Mouse (Mus musculus) liver, embryonic 15.5 days (tissue): Measurements from ENCODE around the gene Mycbp2. TPM values are rescaled to one million over a fixed set of nuclear protein-coding genes. Genes with fewer than 3 reads are reported as not detected.

Experiments
- ATAC-seq: fragments of 200-750 bp; cut with Nextera tagmentation; 2 replicates; pipeline ENCODE4 v1.8.0; 2017; ENCODE audit warnings: moderate number of reproducible peaks, mild to moderate bottlenecking, moderate library complexity; ENCODE audit not compliant: insufficient read depth
- H3K27ac ChIP-seq: fragments of 300-500 bp; sonication (generic); replicated peaks from 2 replicates; pipeline ENCODE4 v1.5.1; 2015; ENCODE audit warnings: mild to moderate bottlenecking, inconsistent platforms
- H3K27me3 ChIP-seq: fragments of 300-500 bp; sonication (generic); 2 replicates; pipeline ENCODE4 v1.6.1; 2015; ENCODE audit warnings: mild to moderate bottlenecking, inconsistent platforms
- H3K36me3 ChIP-seq: fragments of 300-500 bp; sonication (generic); replicated peaks from 2 replicates; pipeline ENCODE4 v1.6.1; 2015; ENCODE audit warnings: moderate library complexity, mild to moderate bottlenecking, inconsistent platforms
- H3K4me1 ChIP-seq: fragments of 300-500 bp; sonication (generic); replicated peaks from 2 replicates; pipeline ENCODE4 v1.6.1; 2015; ENCODE audit warnings: inconsistent platforms
- H3K4me2 ChIP-seq: fragments of 300-500 bp; sonication (generic); 2 replicates; pipeline ENCODE4 v1.6.1; 2015; ENCODE audit warnings: moderate library complexity, mild to moderate bottlenecking, inconsistent platforms
- H3K4me3 ChIP-seq: fragments of 300-500 bp; sonication (generic); replicated peaks from 2 replicates; pipeline ENCODE4 v1.5.1; 2015; ENCODE audit warnings: mild to moderate bottlenecking, inconsistent platforms
- H3K9ac ChIP-seq: fragments of 300-500 bp; sonication (generic); 2 replicates; pipeline ENCODE4 v1.6.1; 2015; ENCODE audit warnings: moderate library complexity, mild to moderate bottlenecking, inconsistent platforms
- H3K9me3 ChIP-seq: fragments of 300-500 bp; sonication (generic); replicated peaks from 2 replicates; pipeline ENCODE4 v1.6.1; 2016; ENCODE audit warnings: inconsistent platforms
- WGBS: fragments of 180-500 bp; shearing (Covaris S2); methylation state at CpG from one replicate; pipeline ENCODE4 v1.1.7; 2015; ENCODE audit warnings: mixed read lengths; ENCODE audit not compliant: insufficient replicate concordance; 5-methylcytosine and 5-hydroxymethylcytosine counted together
- polyA plus RNA-seq: library from polyadenylated mRNA; unstranded; fragments of >200 nt; fragmentation: Nextera tagmentation; extraction: Ambion mirVana; gene quantifications from 2 replicates; pipeline ENCODE4 v1.2.1, GENCODE M21; 2015

Gene Mycbp2
- polyA plus RNA-seq, 1 experiment from 2014 or later, result 6.4 TPM

- Histone ChIP-seq H3K4me2 (no peak overlapping the region), H3K36me3 (peaks cover 17% of the 10 kb centered on the region), H3K27ac (no peak overlapping the region), H3K4me3 (no peak overlapping the region), H3K27me3 (no peaks in the 10 kb centered on the region), H3K9ac (no peak overlapping the region), H3K9me3 (no peaks in the 10 kb centered on the region), H3K4me1 (no peaks in the 10 kb centered on the region)
- no peak for ATAC-seq
- 83% methylated on average over 7 of the region's 7 CpGs for WGBS
Observed at GRCm38 (mm10) chr14:103256866-103257265, 89.7 kb downstream of the Mycbp2 start.

GRCm38 (mm10) chr14:103254311-103254710 is 92.3 kb downstream of the Mycbp2 start:
- Histone ChIP-seq H3K4me3 (no peak overlapping the region), H3K27ac (no peak overlapping the region), H3K27me3 (no peaks in the 10 kb centered on the region), H3K4me1 (no peaks in the 10 kb centered on the region), H3K9ac (no peak overlapping the region), H3K9me3 (no peaks in the 10 kb centered on the region), H3K36me3 (peaks cover 12% of the 10 kb centered on the region), H3K4me2 (no peak overlapping the region)
- 70% methylated on average over 2 of the region's 2 CpGs for WGBS
- no peak for ATAC-seq

DNA sequence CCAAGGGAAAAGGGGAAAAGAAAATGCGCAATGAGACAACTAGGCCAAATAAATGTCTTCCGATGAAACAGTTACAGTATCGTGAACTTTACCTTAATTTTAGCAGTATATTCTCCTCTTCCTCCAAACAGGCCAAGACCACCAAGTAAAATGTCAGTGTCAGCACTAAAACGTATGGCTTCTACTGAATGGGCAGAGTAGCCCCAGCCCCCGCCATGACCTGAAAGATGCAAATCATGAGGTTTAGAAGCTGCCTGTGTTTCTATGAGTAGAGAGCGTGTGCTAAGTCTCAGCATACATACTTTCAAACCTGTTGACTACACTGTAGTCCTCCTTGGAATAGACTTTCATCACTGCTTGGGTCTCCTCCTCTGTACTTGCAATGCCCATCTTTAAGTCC is 104.6 kb downstream of the Mycbp2 start:
- H3K27me3 ChIP-seq, result no peaks in the 10 kb centered on the region
- no peak overlapping the region for H3K4me3 ChIP-seq
- WGBS, result 82% methylated on average over 6 of the region's 6 CpGs

GRCm38 (mm10) chr14:103234770-103235169 is 111.8 kb downstream of the Mycbp2 start:
- Histone ChIP-seq H3K27ac (no peak overlapping the region), H3K36me3 (peaks cover 10% of the 10 kb centered on the region)
- WGBS, result 82% methylated on average over 6 of the region's 6 CpGs

More for the DNA sequence above, 104.6 kb downstream of the Mycbp2 start:
- Histone ChIP-seq H3K36me3 (peaks cover 21% of the 10 kb centered on the region), H3K4me1 (no peaks in the 10 kb centered on the region), H3K4me2 (no peak overlapping the region), H3K27ac (no peak overlapping the region), H3K9me3 (no peaks in the 10 kb centered on the region), H3K9ac (no peak overlapping the region)
- no peak for ATAC-seq

DNA sequence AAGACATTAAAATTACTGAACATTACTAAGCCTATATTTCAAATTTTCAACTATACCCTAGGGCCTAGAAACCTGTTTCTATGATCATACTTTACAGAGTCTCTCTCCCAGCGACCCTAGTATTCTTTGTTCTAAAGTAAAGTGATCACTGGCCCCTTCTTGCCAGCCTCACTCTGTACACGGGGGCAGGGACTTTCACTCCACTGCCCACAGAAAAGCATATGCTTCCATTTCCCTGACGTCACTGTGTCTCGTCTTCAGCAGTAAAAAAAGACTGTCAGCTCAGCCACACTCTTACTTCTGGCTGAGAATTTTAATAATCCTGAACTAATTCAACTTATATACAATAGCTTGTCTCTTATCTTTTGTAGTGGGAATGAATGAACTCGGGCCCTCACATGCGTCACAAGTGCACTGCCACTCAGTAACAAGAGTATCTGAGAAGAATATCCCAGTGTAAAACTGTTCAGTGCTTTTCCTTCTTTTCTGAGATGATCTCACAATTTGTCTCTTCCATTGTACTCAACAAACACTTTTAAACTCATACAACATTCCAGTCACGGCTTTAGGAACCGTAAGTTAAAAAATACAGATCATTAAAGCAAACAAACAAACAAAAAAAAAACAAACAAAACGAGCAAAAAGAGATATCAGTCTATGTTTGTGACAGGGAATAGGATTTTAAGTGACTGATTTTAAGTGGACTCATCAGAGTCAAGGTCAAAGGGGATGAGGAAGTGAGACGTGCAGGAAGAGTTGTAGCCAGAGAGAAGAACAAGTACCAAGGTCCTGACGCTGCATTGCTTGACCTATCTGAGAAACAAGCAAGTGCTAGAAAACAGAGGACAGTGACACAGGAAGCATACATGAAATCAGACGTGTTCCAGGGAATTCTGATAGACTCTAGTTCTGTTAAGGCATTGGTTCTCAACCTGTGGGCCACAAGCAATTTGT is 112.7 kb downstream of the Mycbp2 start:
- no peak overlapping the region for H3K4me2 ChIP-seq
- no peak overlapping the region for H3K9ac ChIP-seq
- no peak overlapping the region for H3K27ac ChIP-seq
- H3K4me1 ChIP-seq, result no peaks in the 10 kb centered on the region
- H3K27me3 ChIP-seq, result no peaks in the 10 kb centered on the region
- H3K36me3 ChIP-seq, result peaks cover 10% of the 10 kb centered on the region
- no peak for ATAC-seq
- no peaks in the 10 kb centered on the region for H3K9me3 ChIP-seq
- H3K4me3 ChIP-seq, result no peak overlapping the region
- WGBS, result 68% methylated on average over 12 of the region's 12 CpGs

More at GRCm38 (mm10) chr14:103234770-103235169, 111.8 kb downstream of the Mycbp2 start:
- no peak overlapping the region for H3K4me2 ChIP-seq
- no peaks in the 10 kb centered on the region for H3K4me1 ChIP-seq
- H3K4me3 ChIP-seq, result no peak overlapping the region
- H3K9me3 ChIP-seq, result no peaks in the 10 kb centered on the region
- no peak for ATAC-seq
- H3K27me3 ChIP-seq, result no peaks in the 10 kb centered on the region
- no peak overlapping the region for H3K9ac ChIP-seq

DNA sequence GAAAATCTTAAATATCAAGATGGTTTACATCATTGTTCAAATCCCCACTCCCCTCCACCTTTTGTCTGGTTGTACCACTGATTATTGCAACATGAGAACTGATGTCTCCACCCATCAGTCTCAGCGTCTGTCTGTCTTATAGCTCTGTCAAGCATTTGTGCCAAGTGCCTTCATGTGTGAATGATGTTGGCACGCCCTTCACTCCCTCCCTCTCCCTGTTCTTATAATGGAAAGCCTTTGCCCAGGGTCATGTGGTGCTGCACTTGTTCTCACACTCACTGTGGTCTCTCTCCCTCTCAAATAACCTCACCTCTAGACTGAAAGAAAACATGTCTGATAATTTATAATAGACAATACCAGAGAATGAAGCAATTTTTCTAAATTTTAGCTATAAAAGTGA is 124.3 kb downstream of the Mycbp2 start:
- H3K9me3 ChIP-seq, result no peaks in the 10 kb centered on the region
- H3K4me1 ChIP-seq, result no peaks in the 10 kb centered on the region
- no peak overlapping the region for H3K27ac ChIP-seq
- no peak overlapping the region for H3K4me3 ChIP-seq
- H3K36me3 ChIP-seq, result peaks cover 49% of the 10 kb centered on the region
- 80% methylated on average over 2 of the region's 2 CpGs for WGBS
- ATAC-seq, result no peak
- H3K4me2 ChIP-seq, result no peak overlapping the region
- H3K9ac ChIP-seq, result no peak overlapping the region
- H3K27me3 ChIP-seq, result no peaks in the 10 kb centered on the region

DNA sequence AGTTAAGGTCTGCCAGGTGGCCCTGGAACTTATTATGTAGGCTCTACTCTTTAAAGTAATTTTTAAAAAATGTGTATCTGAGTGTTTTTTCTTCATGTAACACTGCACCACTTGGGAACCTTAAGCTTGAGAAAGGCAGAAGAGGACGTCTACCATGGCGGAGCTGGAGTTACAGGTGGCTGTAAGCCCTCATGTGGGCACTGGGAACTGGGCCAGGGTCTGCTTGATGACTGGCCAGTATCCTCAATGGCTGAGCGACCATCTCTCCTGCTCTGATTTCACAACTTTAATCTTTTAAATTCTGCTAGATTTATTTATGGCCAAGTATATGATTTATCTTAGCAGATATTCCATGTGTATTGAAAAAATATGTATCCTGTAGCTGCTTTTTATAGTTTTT is 124.9 kb downstream of the Mycbp2 start:
- Histone ChIP-seq H3K4me1 (no peaks in the 10 kb centered on the region), H3K9ac (no peak overlapping the region), H3K4me2 (no peak overlapping the region), H3K27ac (no peak overlapping the region), H3K9me3 (no peaks in the 10 kb centered on the region), H3K27me3 (no peaks in the 10 kb centered on the region), H3K4me3 (no peak overlapping the region), H3K36me3 (peaks cover 49% of the 10 kb centered on the region)
- WGBS, result 68% methylated on average over 3 of the region's 3 CpGs
- no peak for ATAC-seq

- Histone ChIP-seq H3K27ac (no peak overlapping the region), H3K4me3 (no peak overlapping the region), H3K27me3 (no peaks in the 10 kb centered on the region), H3K9ac (no peak overlapping the region), H3K9me3 (no peaks in the 10 kb centered on the region), H3K36me3 (peaks cover 42% of the 10 kb centered on the region), H3K4me2 (no peak overlapping the region), H3K4me1 (no peaks in the 10 kb centered on the region)
- no peak for ATAC-seq
- 72% methylated on average over 3 of the region's 3 CpGs for WGBS
Observed at GRCm38 (mm10) chr14:103216331-103216730, 130.3 kb downstream of the Mycbp2 start.

- Histone ChIP-seq H3K9me3 (no peaks in the 10 kb centered on the region), H3K27me3 (no peaks in the 10 kb centered on the region), H3K36me3 (peaks cover 43% of the 10 kb centered on the region), H3K27ac (no peak overlapping the region), H3K4me1 (no peaks in the 10 kb centered on the region), H3K4me2 (no peak overlapping the region), H3K9ac (no peak overlapping the region), H3K4me3 (no peak overlapping the region)
- 52% methylated on average over 3 of the region's 3 CpGs for WGBS
- no peak for ATAC-seq
Observed at GRCm38 (mm10) chr14:103186658-103187057, 160.0 kb downstream of the Mycbp2 start.

DNA sequence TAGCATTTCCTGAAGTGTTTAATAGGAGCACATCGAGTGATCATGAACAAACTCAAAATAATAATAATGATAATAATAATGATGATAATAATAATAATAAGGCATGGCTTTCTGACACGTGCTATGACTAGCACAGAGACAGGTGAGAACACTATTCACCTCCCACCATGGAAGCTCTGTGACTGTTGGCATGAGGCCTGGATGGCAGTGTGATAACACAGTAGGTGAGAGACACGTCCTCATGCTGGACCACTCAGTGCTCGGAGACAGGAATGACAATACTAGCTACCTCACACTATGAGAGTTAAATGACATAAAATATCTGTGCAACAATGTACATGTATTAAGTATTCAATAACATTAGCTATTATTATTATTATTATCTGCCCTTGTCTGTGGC is 160.5 kb downstream of the Mycbp2 start:
- Histone ChIP-seq H3K4me2 (no peak overlapping the region), H3K4me1 (no peaks in the 10 kb centered on the region), H3K9ac (no peak overlapping the region), H3K4me3 (no peak overlapping the region), H3K27me3 (no peaks in the 10 kb centered on the region), H3K27ac (no peak overlapping the region), H3K36me3 (peaks cover 41% of the 10 kb centered on the region), H3K9me3 (no peaks in the 10 kb centered on the region)
- no peak for ATAC-seq
- WGBS, result 72% methylated on average over 4 of the region's 4 CpGs

DNA sequence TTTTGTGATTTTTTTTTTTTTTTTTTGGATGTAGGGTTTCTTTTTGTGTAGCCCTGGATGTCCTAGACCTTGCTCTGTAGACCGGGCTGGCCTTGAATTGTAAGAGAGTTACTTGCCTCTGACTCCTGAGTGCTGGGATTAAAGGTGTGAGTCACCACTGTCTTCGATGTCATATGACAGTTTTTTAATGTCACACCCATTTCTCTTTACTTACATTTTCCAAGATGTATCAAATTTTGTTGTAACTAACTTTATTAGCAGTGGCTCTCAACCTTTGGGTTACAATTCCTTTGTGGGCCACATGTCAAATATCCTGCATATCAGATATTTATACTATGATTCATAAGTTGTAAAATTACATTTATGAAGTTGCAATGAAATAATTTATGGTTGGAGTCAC is 166.5 kb downstream of the Mycbp2 start:
- no peaks in the 10 kb centered on the region for H3K27me3 ChIP-seq
- no peak overlapping the region for H3K9ac ChIP-seq
- no peak overlapping the region for H3K4me2 ChIP-seq
- no peaks in the 10 kb centered on the region for H3K9me3 ChIP-seq
- no peak for ATAC-seq
- H3K36me3 ChIP-seq, result peaks cover 13% of the 10 kb centered on the region
- no peaks in the 10 kb centered on the region for H3K4me1 ChIP-seq
- H3K4me3 ChIP-seq, result no peak overlapping the region
- WGBS, result 81% methylated on average over 2 of the region's 2 CpGs
- no peak overlapping the region for H3K27ac ChIP-seq
